Mouse (Mus musculus): ENCODE measurements around the gene Adam19.

GRCm38 (mm10) chr11:46062569-46062968 is 6.8 kb downstream of the Adam19 start:
- TF ChIP-seq CTCF (IDR thresholded peaks at IDR 0.05; ENCODE audit: low read depth) (no peak), EP300 (optimal IDR thresholded peaks at IDR 0.05) (no peak)
